Mouse (Mus musculus): ENCODE results near the gene Dnase1l3.
A peak's percentile ranks its signal among the peaks of the same experiment; 100 is the strongest.

The Dnase1l3 gene

DNA sequence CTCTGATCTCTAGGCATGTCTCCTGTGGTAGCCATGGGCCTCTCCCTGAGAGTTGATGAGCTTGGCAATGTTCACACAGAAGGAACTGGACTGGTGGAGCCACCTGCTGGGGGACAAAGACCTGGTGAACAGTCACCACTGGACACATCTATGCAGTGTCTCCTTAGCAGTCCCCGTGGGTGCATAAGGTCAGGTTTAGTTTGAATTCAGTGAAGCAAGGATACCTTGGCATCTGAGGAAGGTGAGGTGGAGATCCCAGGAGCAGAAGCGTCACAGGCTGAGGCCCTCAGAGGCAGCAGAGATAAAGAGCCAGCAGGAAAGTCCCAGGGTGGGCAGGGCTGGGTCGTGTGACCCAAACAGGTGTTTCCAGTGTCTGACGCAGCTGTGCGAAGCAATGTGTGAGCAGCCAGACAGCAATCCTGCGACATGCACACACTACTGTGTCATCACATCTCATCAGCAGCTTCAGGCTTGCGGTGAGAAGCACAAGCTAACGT is at the start of gene Dnase1l3:
Dnase1l3 (minus strand) TSS at position 303 of the 497 bp plus-strand sequence.
- DNase-seq (ENCODE audit: low spot score) = peak; percentile 37

DNA sequence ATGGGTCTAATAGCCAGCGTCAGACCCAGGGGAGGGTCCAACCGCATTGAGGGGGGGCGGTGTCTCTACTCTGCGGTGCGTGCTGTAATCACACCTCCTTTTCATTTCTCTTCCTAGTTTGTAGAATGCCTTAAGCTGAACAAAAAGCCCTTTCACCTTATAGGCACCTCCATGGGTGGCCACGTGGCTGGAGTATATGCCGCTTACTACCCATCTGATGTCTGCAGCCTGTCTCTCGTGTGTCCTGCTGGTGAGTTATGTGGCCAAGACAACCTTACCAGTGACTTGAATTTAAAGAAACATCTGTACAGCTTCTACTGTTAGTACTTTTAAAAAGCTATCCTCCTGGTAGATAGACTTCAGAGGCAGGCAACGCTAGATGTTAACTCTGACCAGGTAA is 48.2 kb upstream of the Dnase1l3 start:
- DNase-seq (ENCODE audit: low spot score) = no peak

DNA sequence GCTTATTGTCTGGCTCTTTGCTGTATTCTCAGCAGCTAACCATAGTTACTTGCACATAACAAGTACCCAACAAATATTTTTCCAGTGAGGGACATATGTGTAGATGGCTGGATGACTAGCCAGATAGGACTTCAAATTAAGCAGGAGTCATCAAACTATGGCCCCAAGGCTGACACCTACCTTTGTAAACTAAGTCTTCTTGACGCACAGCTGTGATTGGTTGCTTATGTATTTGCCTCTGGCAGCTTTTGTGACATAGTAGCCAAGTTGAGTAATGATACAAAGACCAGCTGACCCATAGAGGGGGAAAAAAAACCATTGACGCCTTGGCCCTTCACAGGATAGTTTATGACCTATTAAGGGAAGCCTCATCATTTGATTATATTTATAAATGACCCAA is 47.7 kb upstream of the Dnase1l3 start:
- no peak for DNase-seq (ENCODE audit: low spot score)

DNA sequence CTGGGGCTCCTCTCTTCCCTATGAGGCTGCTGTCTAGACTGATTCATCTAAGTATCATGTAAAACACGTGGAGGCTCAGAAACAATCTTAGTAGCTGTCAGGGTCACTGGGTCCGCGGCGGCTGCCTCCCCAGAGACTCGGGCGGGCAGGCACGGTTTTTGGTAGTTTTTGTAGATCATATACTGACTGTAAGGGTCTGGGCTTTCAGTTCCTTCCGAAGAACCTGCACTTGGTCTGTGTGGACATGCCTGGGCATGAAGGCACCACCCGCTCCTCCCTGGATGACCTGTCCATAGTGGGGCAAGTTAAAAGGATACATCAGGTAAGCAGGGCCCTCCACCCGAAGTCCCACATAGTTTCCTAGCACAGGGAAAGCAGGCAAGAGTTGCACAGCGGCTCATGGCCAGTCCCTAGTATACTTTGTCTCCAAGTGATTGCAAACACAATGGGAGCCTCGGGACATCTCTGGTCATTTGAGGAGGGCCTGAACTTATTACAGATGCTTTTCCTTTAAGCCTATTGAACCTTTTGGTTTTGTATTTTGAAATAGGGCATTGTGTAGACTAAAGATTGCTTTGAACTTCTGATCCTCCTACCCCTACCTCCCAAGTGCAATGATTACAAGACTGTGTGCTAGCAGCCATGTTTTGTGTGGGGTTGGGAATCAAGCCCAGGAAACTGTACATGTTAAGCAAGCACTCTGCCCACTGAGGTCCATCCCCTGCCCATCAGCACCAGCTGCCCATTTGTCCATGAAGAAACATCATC is 46.7 kb upstream of the Dnase1l3 start:
- DNase-seq (ENCODE audit: low spot score) = no peak

DNA sequence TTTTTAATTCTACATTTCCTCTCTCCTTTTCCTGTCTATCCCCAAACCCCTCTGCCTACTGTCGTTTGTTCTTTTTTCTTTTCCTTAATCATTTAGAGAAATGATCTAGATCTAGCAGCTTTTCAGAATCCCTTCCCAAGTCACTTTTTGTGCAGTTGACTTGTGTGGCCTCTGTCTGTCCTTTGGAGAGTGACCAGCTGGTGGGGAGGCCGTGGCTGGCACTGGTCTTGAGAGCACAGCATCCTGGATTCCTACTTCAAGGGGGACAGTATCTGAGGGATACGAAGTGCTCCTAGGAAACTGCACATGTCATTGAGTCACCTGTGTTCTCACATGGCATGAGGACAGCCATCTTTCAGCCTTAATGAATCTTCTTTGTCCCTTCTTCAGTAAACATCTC is 45.8 kb upstream of the Dnase1l3 start:
- no peak for DNase-seq (ENCODE audit: low spot score)

DNA sequence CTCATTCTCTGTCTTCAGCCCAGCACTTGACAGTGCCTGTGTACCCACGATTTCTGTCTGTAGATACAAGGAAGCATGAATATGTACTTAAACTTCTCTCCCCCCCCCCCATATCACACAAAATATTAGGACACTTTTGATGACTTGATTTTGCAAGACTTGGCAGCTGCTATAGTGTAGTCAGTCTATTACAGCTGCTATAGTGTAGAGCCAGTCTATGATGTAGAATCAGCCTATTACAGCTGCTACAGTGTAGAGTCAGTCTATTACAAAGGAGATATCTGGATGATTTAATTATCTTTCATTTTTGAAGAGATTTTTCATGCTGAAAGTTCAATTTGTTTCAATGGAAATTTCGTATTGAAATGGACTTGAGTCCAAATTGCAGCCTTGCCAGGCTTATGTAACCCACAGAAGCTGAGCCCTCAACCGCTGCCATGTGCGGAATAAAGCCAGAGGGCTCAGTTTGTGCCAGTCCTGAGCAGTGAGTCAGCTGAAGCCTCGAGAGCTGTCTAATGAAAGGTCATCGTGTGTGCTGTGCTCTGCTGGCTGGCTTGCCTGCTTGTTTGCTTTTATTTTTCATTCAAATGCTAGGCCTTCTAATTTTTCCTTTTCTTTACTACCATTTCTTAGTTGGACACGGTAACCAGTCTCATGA is 44.5 kb upstream of the Dnase1l3 start:
- DNase-seq (ENCODE audit: low spot score) = no peak

DNA sequence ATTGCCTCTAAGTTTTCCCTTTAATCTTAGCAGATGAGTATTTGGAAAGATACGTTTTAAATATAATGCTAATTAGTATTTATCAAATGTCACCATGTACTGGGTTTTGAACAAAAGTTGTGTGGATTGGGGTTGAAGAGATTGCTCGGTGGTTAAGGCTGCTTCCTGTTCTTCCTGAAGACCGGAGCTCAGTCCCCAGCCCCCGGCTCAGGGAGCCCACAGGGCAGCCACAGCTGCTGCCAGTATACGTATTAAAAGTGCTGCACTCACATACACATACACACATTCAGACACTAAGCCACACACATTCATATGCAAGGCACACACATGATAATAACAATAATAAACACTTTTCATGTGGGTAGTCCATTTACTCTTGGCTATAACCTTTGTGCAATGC is 43.8 kb upstream of the Dnase1l3 start:
- DNase-seq (ENCODE audit: low spot score) = no peak

DNA sequence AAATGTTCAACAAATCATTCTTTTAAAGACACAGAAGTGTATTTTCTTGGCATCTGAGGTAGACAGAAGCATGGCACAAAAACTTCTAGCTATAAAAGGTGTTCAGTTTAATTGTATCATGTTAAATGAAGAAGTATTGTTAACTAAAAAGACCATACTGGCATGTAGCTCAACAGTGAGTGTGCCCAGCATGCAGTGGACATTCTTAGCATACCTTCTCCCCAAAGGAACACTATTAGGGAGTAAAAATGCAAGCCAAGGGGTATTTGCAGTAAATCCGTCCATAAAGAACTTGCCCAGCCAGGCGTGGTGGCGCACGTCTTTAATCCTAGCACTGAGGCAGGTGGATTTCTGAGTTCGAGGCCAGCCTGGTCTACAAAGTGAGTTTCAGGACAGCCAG is 42.0 kb upstream of the Dnase1l3 start:
- DNase-seq (ENCODE audit: low spot score) = no peak

DNA sequence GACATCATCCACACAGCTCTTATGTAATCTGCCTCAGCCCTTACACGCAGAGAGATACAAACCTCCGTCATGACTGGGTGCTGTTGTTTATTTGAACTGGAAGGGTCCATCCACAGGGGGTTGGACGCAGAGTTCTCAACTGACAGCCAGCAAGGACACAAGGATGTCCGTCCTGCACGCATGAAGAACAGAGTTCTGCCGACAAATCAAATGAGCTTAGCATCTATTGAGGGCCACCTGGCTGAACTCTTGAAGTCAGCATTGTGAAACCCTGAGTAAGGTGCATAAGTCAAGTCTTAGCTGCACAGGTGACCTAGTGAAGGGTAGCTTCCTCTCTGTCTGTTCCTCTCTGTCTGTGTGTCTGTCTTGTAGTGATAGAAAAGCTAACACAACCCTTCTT is 41.6 kb upstream of the Dnase1l3 start:
- no peak for DNase-seq (ENCODE audit: low spot score)

DNA sequence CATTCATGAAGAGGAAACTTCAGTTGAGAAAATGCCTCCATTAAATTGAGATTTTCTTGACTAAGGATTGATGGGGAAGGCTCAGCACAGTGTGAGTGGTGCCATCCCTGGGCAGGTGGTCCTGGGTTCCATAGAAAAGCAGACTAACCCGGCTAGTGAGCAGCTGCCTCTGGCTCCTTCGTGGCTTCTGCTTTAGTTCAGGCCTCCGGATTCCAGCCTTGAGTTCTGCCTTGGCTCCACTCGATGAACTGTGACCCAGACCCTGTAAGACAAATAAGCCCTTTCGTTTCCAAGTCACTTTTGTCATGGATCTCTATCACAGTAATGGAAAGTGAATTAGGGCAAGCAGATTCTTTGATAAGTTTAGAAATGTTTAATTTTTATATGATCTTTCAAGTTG is 40.2 kb upstream of the Dnase1l3 start:
- no peak for DNase-seq (ENCODE audit: low spot score)

DNA sequence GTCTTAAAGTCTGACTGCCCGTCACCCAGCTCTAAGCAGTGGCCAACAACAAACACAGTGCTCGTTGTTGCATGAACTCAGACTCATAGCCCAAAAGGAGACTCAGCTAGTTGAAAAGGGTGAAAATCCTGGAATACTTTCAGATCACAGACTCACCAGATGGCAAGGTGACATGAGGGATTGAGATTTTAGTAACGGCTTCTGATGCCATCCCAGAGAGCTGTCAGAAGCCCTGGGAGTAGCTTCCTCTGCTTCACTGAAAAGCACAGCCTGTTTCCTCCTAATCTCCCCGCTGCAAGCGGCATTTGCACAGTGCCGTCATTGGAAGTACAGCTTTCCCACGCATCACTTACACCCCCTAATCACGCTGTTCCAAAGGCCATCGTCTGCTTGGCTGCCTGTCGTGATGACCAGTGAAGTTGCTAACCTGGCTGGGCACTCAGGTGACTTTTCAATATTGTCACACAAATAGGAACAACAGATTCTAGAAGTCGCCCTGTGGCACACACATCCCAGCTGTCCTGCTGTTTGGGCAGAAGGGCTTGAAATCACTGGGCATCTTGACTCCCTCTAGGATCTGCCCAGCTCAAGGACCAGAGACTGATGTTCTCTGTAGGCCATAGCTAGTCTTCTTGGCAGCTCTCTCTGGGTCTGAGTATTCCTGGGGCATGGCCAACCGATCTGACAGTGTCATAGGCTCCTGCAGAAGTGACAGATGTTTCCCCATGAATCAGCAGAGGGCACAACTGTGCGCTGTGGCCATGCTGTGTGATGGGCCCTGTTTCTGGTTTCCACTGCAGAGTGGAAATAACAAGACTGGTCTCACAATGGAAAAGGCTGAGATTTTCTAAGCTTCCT is 37.9 kb upstream of the Dnase1l3 start:
- no peak for DNase-seq (ENCODE audit: low spot score)

DNA sequence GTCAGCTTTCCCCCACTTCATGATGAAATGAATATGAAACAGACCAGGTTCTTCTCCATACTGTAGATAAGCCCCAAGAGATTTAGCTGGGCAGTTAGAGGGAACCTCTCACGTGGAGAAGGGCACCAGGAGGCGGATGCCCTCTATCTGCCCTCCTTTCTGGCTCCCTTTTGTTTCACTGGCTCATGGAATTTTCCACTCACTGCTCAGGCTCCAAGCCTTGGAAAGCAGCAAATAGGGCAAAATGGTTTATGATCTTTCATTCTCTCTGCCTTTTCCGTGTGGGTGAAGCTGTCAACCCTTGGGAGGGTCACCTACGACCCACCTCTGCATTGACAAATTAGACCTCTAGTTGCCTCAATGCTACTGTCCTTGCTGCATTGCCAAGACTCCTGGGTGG is 36.2 kb upstream of the Dnase1l3 start:
- DNase-seq (ENCODE audit: low spot score) = no peak

DNA sequence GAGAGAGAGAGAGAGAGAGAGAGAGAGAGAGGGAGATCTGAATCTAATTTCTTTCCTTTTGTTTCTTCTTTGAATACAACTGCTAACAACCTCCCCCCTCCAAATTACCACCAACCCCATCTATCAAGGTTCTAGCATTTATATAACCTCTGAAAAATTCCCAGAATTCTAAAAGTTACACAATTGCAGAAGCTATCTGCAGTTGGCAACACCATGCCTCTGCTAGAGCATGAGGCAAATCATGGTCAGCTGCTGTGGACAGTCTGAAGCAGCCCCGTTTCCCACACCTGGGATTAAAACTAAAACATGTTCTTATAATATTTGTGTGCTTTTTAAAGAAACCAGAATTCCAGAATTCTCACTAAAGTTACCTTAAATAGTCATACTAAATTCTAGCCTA is 35.4 kb upstream of the Dnase1l3 start:
- DNase-seq (ENCODE audit: low spot score) = no peak

DNA sequence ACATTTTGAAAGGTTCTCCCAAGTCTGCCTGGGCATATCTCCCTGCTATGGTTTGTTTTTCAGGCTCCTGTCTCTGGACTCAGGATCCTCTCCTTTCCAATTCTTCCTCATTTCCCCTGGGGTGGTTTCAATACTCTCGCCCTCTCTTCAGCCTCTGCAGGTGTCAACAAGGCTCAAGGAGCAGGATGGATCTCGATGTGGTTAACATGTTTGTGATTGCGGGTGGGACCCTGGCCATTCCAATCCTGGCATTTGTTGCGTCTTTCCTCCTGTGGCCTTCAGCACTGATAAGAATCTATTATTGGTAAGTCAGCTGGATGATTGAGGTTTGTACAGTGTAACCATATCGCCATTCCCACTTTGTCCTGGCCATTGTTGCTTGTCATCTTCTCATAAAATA is 33.7 kb upstream of the Dnase1l3 start:
- no peak for DNase-seq (ENCODE audit: low spot score)

DNA sequence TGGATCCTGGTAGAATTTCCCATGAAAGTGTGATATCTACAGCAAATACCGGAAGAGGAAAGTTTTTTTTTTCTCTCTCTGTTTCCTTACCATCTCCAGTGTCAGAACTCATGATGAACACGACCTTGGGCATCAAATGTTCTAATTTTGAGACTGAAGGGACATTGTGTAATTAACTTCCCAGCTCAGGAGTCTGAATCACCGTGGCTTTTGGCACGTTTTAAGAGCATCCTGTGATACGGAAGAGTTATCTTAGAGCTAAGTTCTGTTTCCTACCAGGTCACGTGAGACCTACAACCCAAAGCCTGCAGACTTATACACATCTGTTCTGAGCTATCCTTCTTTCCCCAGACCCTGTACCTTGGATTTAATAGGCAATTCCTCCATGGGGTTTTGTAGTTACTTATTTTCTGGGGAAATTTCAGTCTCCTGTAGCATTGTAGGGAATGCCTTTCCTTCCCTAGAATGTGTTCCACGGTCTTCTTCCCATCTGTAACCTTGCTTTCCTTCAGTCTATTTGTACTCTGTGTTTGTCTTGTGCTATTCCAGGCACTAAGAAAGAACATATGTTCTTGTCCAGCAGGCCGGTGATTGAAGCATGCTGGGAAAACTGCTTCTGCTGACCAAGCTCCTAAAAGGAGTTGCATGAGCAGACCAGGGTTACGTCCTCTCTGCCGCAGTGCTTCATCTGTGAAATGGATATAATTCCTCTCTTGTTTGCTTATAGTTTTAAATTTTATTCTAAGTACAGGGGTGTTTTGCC is 32.6 kb upstream of the Dnase1l3 start:
- DNase-seq (ENCODE audit: low spot score) = no peak

DNA sequence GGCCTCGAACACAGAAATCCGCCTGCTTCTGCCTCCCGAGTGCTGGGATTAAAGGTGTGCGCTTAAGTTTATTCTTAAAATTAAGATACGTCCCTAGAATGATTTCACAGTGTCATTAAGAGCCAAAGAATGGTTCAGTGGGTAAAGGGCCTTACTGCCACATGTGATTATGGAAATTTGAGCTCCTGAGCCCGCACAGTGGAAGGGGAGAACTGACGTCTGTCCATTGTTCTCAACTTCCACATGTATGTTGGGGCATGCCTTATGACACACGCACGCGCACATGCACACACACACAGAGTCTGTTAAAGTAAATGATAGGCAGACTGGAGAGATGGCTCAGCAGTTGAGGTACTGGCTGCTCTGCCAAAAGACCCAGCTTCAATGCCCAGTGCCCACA is 30.6 kb upstream of the Dnase1l3 start:
- no peak for DNase-seq (ENCODE audit: low spot score)

DNA sequence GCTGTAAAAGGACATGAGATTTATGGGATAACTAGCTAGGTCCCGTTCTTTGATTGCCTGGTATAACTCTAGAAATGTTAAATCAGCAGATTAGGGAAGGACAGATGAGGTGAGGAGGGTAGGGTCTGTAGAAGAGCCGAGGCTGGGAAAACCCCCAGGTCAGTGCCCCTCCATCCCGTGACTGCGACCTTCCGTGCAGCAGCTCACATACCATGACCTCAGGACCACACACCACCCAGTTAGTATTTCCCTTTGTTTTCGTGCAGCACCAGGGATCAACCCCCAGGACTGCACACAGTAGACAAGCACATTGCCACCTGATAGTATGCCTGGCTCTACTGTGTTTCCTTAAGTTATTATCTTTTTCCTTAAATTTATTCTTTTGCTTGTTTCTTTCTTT is 30.1 kb upstream of the Dnase1l3 start:
- DNase-seq (ENCODE audit: low spot score) = no peak

DNA sequence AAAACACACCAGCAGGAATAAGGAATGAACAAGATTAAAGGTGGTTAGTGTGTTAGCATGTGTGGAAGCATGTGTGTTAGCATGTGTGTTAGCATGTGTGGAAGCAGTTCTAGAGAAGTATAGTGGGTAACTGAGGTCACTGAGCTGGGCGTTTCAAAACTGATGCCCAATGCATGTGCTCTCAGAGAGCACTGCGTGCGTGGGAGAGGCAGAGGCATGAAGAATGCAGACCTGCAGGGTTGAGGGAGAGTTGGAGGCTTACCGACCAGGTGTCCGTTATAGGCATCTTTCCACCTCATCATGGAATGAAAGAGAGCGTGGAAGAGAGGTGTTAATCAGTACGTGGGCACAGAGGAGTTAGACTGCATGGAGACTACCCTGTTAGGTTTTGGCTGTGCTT is 26.2 kb upstream of the Dnase1l3 start:
- DNase-seq (ENCODE audit: low spot score) = no peak

DNA sequence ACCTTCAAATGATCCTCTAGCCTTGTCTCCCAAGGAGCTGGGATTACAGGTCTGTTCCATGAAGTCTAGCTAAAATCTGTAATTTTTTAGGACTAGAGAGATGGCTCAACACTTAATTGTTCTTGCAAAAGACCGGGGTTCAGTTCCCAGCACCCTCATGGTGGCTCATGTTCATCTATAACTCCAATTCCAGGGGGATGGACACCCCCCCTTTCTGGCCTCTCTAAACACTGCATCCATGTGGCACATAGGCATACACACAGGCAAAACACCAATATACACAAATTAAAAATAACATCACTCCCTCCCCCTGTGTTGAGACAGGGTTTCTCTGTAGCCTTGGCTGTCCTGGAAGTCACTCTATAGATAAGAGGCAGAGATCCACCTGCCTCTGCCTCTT is 25.6 kb upstream of the Dnase1l3 start:
- DNase-seq (ENCODE audit: low spot score) = no peak

DNA sequence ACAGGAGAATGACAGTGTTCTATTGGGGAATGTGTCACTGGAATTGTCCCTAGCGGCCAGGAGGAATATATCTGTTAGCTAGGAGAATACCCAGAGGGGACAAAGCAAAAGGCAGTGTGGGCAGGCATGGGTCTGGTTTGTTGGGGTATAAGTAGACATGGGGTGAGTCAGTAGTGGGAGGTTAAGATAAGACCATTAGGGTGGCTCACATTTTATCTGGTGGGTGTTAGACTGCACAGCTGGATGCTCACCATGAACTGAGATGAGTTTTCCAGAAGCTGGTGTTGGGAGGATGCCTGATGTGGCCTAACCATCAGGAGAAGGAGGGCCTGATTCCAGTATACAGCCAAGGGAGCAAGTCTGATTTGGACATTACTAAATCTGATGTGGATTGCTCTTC is 22.6 kb upstream of the Dnase1l3 start:
- DNase-seq (ENCODE audit: low spot score) = no peak

DNA sequence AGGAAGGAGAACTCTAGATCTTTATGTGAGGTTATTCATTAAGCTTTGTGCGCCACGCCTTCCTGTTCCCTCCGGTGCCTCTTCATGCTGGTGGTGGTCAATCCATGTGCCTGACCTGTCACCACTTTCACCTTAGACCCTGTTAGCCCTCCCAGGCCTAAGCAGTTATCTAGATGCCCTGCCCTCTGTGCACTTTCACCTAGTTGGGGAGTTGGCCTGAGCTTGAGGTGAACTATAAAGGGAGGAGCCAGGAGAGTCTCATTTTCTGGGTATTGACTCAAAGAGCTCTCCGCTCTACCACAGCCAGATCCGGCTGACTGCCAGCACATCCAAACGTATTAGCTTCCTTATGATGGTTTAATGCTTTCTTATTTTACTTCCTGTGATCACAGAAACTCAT is 21.9 kb upstream of the Dnase1l3 start:
- DNase-seq (ENCODE audit: low spot score) = no peak

DNA sequence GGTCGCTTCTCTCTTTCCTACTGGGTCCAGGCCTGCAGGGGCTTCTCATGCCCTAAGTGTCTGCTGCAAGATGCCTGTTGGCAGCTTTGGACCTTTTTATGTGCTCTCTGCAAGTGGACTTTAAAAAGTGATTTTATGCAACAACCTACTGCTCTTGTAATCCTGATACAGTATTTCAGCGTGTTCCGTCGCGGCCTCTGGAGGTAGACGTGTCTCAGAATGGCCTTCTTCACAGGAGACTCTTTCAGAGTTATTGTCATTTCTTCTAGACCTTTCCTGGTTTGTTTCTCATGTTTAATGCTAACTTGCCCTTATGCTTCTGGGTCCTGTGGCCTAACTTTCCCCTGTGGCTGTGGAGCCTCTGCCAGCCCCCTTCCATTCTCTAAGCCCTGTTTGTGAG is 21.4 kb upstream of the Dnase1l3 start:
- no peak for DNase-seq (ENCODE audit: low spot score)
